14 mouse cellular contexts compared by ENCODE assay signal in the genomic region with DNA sequence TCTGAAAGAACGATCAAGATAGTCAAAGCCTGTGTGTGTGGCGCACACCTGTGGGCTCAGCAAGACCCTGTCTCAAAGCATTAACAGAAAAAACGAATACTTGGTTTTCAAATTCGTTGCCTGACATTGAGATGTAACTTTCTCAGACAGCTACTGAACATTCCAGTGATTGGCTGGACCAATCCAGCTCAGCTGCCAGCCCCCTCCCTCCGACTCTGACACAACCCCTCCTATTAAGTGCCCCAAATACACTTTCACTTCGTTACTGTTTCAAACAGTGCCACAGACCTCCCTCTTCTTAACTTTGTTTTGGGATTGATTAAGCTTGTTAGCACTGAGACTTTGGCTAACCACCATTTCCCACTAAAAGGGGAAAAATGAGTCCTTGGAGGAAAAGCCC. TPM values are rescaled to one million over a fixed set of nuclear protein-coding genes. Genes with fewer than 3 reads are reported as not detected.
A peak's percentile ranks its signal among the peaks of the same experiment; 100 is the strongest.
DNase-seq lines count a peak whose midpoint lies in the region; ATAC-seq and TF ChIP-seq lines count a peak whose summit lies in the region.
"Had no signal": no experiment of that assay in that cellular context is flagged by ENCODE, and none has a peak within 500 bp of the region (broad histone marks: within the 10 kb centered on the region; RNA-seq: fewer than 3 reads in every experiment).

No protein-coding gene starts in this region.

- H3K9me3 ChIP-seq in hindbrain, embryonic 16.5 days (ENCODE audit: control insufficient read depth, low read length): no peaks in the 10 kb centered on the region
- no peaks in the 10 kb centered on the region for H3K9me3 ChIP-seq in hindbrain, embryonic 11.5 days (ENCODE audit: control insufficient read depth, low read length)
- H3K9me3 ChIP-seq in MEL (replicated peaks; ENCODE audit: insufficient read depth, low read length): no peaks in the 10 kb centered on the region
- no peaks in the 10 kb centered on the region for H3K9me3 ChIP-seq in embryonic facial prominence, embryonic 14.5 days (ENCODE audit: control insufficient read depth, low read length)
- H3K9me3 ChIP-seq: neural tube, embryonic 12.5 days; stomach, embryonic 15.5 days had no signal

- no peaks in the 10 kb centered on the region for H3K4me1 ChIP-seq in hindbrain, embryonic 16.5 days (ENCODE audit: control insufficient read depth, insufficient read depth, low read depth, low read length)
- no peaks in the 10 kb centered on the region for H3K4me1 ChIP-seq in hindbrain, embryonic 11.5 days (replicated peaks; ENCODE audit: control insufficient read depth, insufficient read depth, low read length)
- H3K4me1 ChIP-seq in MEL (ENCODE audit: control insufficient read depth in 1 of 2, insufficient read depth in 2 of 2, low read length in 2 of 2): peaks cover 0 to 5% of the 10 kb centered on the region in 2 experiments; a peak in 2 of 4 replicates
- no peaks in the 10 kb centered on the region for H3K4me1 ChIP-seq in embryonic facial prominence, embryonic 14.5 days (ENCODE audit: control insufficient read depth, insufficient read depth, low read length)
- H3K4me1 ChIP-seq: neural tube, embryonic 12.5 days; stomach, embryonic 15.5 days had no signal

- H3K4me2 ChIP-seq in hindbrain, embryonic 16.5 days (ENCODE audit: low read length): peak overlapping the region; percentile 30
- H3K4me2 ChIP-seq in hindbrain, embryonic 11.5 days (replicated peaks; ENCODE audit: low read depth, low read length): no peak overlapping the region
- H3K4me2 ChIP-seq in embryonic facial prominence, embryonic 14.5 days (ENCODE audit: low read depth, low read length): peak overlapping the region; percentile 17; the same call in 1 of the 2 replicates
- H3K4me2 ChIP-seq: neural tube, embryonic 12.5 days; stomach, embryonic 15.5 days had no signal

- H3K79me2 ChIP-seq in MEL (ENCODE audit: control insufficient read depth, insufficient read depth, low read length, poor library complexity): no peaks in the 10 kb centered on the region

- no peak for DNase-seq in hindbrain, embryonic 11.5 days (ENCODE audit: low spot score)
- DNase-seq in MEL (ENCODE audit: low read depth, low spot score): no peak
- DNase-seq in embryonic facial prominence, embryonic 14.5 days (ENCODE audit: low spot score): peak; percentile 6
- peak; percentile 22 for DNase-seq in lung, postnatal 14 days
- no peak for DNase-seq in urinary bladder, postnatal 25 days (ENCODE audit: low spot score)
- no peak for DNase-seq in spleen, postnatal 14 days (ENCODE audit: low spot score in 2 of 2)
- DNase-seq: adrenal gland, adult 8-10 months; cerebellum, postnatal 10 days; kidney, adult 8-10 months had no signal

- no peak for TF ChIP-seq RAD21 in MEL (IDR thresholded peaks at IDR 0.05; ENCODE audit: low read depth, low read length)

- TF ChIP-seq POLR2A in MEL (IDR thresholded peaks at IDR 0.05; ENCODE audit: control insufficient read depth in 1 of 2, insufficient read depth in 1 of 2, low read depth in 1 of 2, low read length in 2 of 2, poor library complexity in 1 of 2): no peak

- H3K36me3 ChIP-seq in hindbrain, embryonic 16.5 days (ENCODE audit: control insufficient read depth, insufficient read depth, low read length): no peaks in the 10 kb centered on the region
- H3K36me3 ChIP-seq in hindbrain, embryonic 11.5 days (ENCODE audit: control insufficient read depth, insufficient read depth, low read length): no peaks in the 10 kb centered on the region
- H3K36me3 ChIP-seq in MEL (ENCODE audit: control insufficient read depth in 1 of 2, insufficient read depth in 2 of 2, low read length in 2 of 2): no peaks in the 10 kb centered on the region
- H3K36me3 ChIP-seq in embryonic facial prominence, embryonic 14.5 days (ENCODE audit: control insufficient read depth, insufficient read depth, low read length): no peaks in the 10 kb centered on the region
- H3K36me3 ChIP-seq: neural tube, embryonic 12.5 days; stomach, embryonic 15.5 days had no signal

- H3K4me3 ChIP-seq in hindbrain, embryonic 16.5 days (ENCODE audit: low read length): no peak overlapping the region
- H3K4me3 ChIP-seq in hindbrain, embryonic 11.5 days (ENCODE audit: low read depth, low read length): no peak overlapping the region
- peak overlapping the region; percentile 50 to 71 for H3K4me3 ChIP-seq in MEL (ENCODE audit: control insufficient read depth in 1 of 2, insufficient read depth in 1 of 2, low read depth in 2 of 2, low read length in 2 of 2)
- H3K4me3 ChIP-seq in embryonic facial prominence, embryonic 14.5 days (ENCODE audit: low read depth, low read length): no peak overlapping the region
- H3K4me3 ChIP-seq: neural tube, embryonic 12.5 days; stomach, embryonic 15.5 days had no signal

- H3K9ac ChIP-seq in hindbrain, embryonic 16.5 days (ENCODE audit: low read depth, low read length): no peak overlapping the region
- no peak overlapping the region for H3K9ac ChIP-seq in hindbrain, embryonic 11.5 days (ENCODE audit: low read depth, low read length)
- peak overlapping the region; percentile 23 for H3K9ac ChIP-seq in MEL (ENCODE audit: control insufficient read depth, low read depth, low read length, poor library complexity, severe bottlenecking)
- no peak overlapping the region for H3K9ac ChIP-seq in embryonic facial prominence, embryonic 14.5 days (ENCODE audit: low read depth, low read length)
- H3K9ac ChIP-seq: neural tube, embryonic 12.5 days; stomach, embryonic 15.5 days had no signal

- TF ChIP-seq CTCF in MEL (IDR thresholded peaks at IDR 0.05 in 2 of 3, conservative IDR thresholded peaks at IDR 0.05 in 1 of 3; ENCODE audit: control insufficient read depth in 1 of 3, insufficient read depth in 1 of 3, low read depth in 2 of 3, low read length in 3 of 3, poor library complexity in 1 of 3, severe bottlenecking in 1 of 3): no peak

- H3K27me3 ChIP-seq in hindbrain, embryonic 16.5 days (replicated peaks; ENCODE audit: control insufficient read depth, insufficient read depth, low read length): no peaks in the 10 kb centered on the region
- peaks cover 2% of the 10 kb centered on the region; the same call in 1 of the 2 replicates for H3K27me3 ChIP-seq in hindbrain, embryonic 11.5 days (ENCODE audit: control insufficient read depth, insufficient read depth, low read length)
- H3K27me3 ChIP-seq in MEL (ENCODE audit: control insufficient read depth in 1 of 2, insufficient read depth in 2 of 2, low read length in 2 of 2): no peaks in the 10 kb centered on the region
- H3K27me3 ChIP-seq in embryonic facial prominence, embryonic 14.5 days (replicated peaks; ENCODE audit: control insufficient read depth, insufficient read depth, low read length): peaks cover 10% of the 10 kb centered on the region; the same call in 1 of the 2 replicates

- no peak for TF ChIP-seq EP300 in MEL (IDR thresholded peaks at IDR 0.05; ENCODE audit: low read depth in 1 of 2, low read length in 2 of 2)

- WGBS in hindbrain, embryonic 16.5 days: 59% methylated on average over 6 of the region's 6 CpGs
- WGBS in hindbrain, embryonic 11.5 days: 52% methylated on average over 6 of the region's 6 CpGs
- WGBS in embryonic facial prominence, embryonic 14.5 days: 36% methylated on average over 6 of the region's 6 CpGs

- no peak for ATAC-seq in hindbrain, embryonic 16.5 days
- ATAC-seq in hindbrain, embryonic 11.5 days (ENCODE audit: low FRiP score): no peak
- ATAC-seq in embryonic facial prominence, embryonic 14.5 days (ENCODE audit: low read depth): no peak

- no peak overlapping the region for H3K27ac ChIP-seq in hindbrain, embryonic 16.5 days (ENCODE audit: low read depth, low read length)
- no peak overlapping the region for H3K27ac ChIP-seq in hindbrain, embryonic 11.5 days (ENCODE audit: low read depth, low read length)
- no peak overlapping the region for H3K27ac ChIP-seq in MEL (ENCODE audit: control insufficient read depth, low read depth, low read length)
- no peak overlapping the region for H3K27ac ChIP-seq in embryonic facial prominence, embryonic 14.5 days (replicated peaks; ENCODE audit: low read depth, low read length)
- H3K27ac ChIP-seq: neural tube, embryonic 12.5 days; stomach, embryonic 15.5 days had no signal

TF ChIP-seq in MEL, 35 proteins besides CTCF, POLR2A, EP300 and RAD21:
- TF ChIP-seq CHD1 (IDR thresholded peaks at IDR 0.05; ENCODE audit: low read depth, low read length) (no peak), USF2 (IDR thresholded peaks at IDR 0.05; ENCODE audit: borderline replicate concordance in 1 of 2, insufficient read depth in 1 of 2, low read depth in 1 of 2, low read length in 2 of 2) (no peak), TCF12 (IDR thresholded peaks at IDR 0.05; ENCODE audit: low read depth, low read length) (no peak), TBP (IDR thresholded peaks at IDR 0.05; ENCODE audit: low read depth, low read length) (no peak), ZNF384 (IDR thresholded peaks at IDR 0.05; ENCODE audit: low read depth, low read length) (no peak), MYB (IDR thresholded peaks at IDR 0.05; ENCODE audit: low read depth, low read length) (no peak), ETS1 (IDR thresholded peaks at IDR 0.05; ENCODE audit: low read depth, low read length) (no peak), SIN3A (IDR thresholded peaks at IDR 0.05; ENCODE audit: low read length) (no peak), POLR2AphosphoS5 (IDR thresholded peaks at IDR 0.05; ENCODE audit: borderline replicate concordance, low read depth, low read length) (no peak), JUND (IDR thresholded peaks at IDR 0.05; ENCODE audit: low read depth, low read length) (no peak), KAT2A (conservative IDR thresholded peaks at IDR 0.05; ENCODE audit: low read depth, low read length) (no peak), TAL1 (IDR thresholded peaks at IDR 0.05; ENCODE audit: low read length) (no peak), MAZ (IDR thresholded peaks at IDR 0.05; ENCODE audit: low read depth, low read length) (no peak)

RNA-seq across cellular contexts. Expression of gene Mixl1, which starts 6.6 kb away (rescaled TPM):
- polyA plus RNA-seq in hindbrain, embryonic 16.5 days (2015; fragmentation: Nextera tagmentation; extraction: Ambion mirVana): not detected in 2 replicates
- 0.13 TPM in 1 of 2 replicates, not detected in the other for polyA plus RNA-seq in hindbrain, embryonic 11.5 days (2014; fragmentation: Nextera tagmentation; extraction: Ambion mirVana)
- not detected in 2 replicates for total RNA-seq in MEL (2012; rRNA removed)
- not detected for polyA plus RNA-seq in MEL (2012; ENCODE audit: insufficient read depth in 1 of 2, insufficient read length in 2 of 2, low read depth in 1 of 2, low replicate concordance in 2 of 2, missing spikeins in 1 of 2)
- polyA plus RNA-seq in embryonic facial prominence, embryonic 14.5 days (2014; fragmentation: Nextera tagmentation; extraction: Ambion mirVana): 0.09 and 0.14 TPM in 2 replicates
- total RNA-seq: adrenal gland, adult 8-10 months; gastrocnemius, postnatal 4 days; left cerebral cortex, adult 8-10 months had no signal

RNA-seq across cellular contexts. Expression of gene Acbd3, which starts 22.4 kb away (rescaled TPM):
- 21.8 and 22.5 TPM in 2 replicates for polyA plus RNA-seq in hindbrain, embryonic 16.5 days (2015; fragmentation: Nextera tagmentation; extraction: Ambion mirVana)
- 24.8 and 27.7 TPM in 2 replicates for polyA plus RNA-seq in hindbrain, embryonic 11.5 days (2014; fragmentation: Nextera tagmentation; extraction: Ambion mirVana)
- 17.4 and 17.8 TPM in 2 replicates for total RNA-seq in MEL (2012; rRNA removed)
- polyA plus RNA-seq in MEL (2012; ENCODE audit: insufficient read depth in 1 of 2, insufficient read length in 2 of 2, low read depth in 1 of 2, low replicate concordance in 2 of 2, missing spikeins in 1 of 2): 10 to 100 TPM in 1 of 2 experiments, not detected in 1; 23.2 TPM
- polyA plus RNA-seq in embryonic facial prominence, embryonic 14.5 days (2014; fragmentation: Nextera tagmentation; extraction: Ambion mirVana): 30.6 and 32.0 TPM in 2 replicates

Comparison
In these comparisons a context has a peak if more than half of its experiments do, and no peak if none do; other contexts are left out.
1. H3K4me3 ChIP-seq: peak in MEL (2 of 2); none in hindbrain, embryonic 16.5 days (single experiment), hindbrain, embryonic 11.5 days (single experiment) and embryonic facial prominence, embryonic 14.5 days (single experiment).
2. DNase-seq: peak in embryonic facial prominence, embryonic 14.5 days (single experiment) and lung, postnatal 14 days (single experiment); none in hindbrain, embryonic 11.5 days (single experiment), MEL (single experiment), urinary bladder, postnatal 25 days (single experiment) and spleen, postnatal 14 days (0 of 2).